Mouse (Mus musculus): ENCODE measurements around the gene Tgfb3.

DNA sequence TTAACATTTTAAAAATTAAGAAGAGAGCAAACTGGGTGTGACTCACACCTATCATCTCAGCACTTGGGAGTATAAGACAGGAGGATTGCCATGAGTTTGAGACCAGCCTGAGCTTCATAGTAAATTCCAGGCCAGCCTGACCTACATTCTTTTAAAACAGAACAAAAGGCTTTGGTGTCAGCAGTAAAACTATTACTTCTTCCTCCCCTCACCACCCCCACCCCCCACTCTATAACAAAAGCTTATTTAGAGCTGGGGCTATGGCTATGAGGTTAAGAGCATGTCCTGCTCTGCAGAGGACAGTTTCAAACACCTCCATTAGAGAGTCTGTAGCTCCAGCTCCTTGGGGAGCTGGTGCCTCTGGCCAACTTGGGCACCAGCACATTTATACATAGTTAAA lies 43.3 kb downstream of the Tgfb3 start:
- TF ChIP-seq EP300 (IDR thresholded peaks at IDR 0.05; ENCODE audit: insufficient read depth, low read depth, low read length): no peak
- no peak for TF ChIP-seq CTCF (IDR thresholded peaks at IDR 0.05; ENCODE audit: low read depth, low read length)

All from ES-Bruce4 (cell line).